13 mouse cellular contexts compared by ENCODE assay signal in the genomic region with DNA sequence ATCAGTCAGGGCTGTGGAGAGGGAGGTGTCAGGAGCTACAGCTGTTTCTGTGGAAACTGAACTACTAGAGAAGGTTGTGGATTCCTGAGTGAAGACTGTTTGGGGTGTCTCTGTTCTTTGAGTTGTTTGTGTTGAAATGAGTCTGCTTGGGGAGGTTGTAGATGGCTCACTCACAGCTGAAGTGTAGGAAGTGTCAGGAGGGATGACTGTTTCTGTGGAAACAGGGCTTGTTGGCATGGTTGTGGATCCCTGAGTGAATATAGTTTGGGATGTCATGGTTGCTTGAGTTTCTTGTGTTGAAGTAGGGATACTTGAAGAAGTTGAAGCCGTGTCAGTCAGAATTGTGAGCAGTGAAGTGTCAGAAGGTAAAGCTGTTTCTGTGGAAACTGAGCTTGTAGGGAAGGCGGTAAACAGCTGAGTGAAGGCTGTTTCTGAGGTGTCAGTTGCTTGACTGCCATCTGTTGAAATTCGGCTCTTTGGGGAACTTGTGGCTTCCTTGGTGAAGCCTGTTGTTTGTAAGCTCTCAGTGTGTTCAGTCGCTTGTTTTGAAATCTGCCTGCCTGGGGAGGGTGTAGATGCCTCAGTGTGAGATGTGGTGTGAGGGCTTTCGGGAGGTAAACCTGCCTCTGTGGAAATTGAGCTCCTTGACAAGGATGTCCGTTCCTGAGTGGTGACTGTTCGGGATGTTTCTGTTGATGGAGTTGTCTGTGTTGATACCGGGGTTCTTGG. TPM values are rescaled to one million over a fixed set of nuclear protein-coding genes. Genes with fewer than 3 reads are reported as not detected.
DNase-seq lines count a peak whose midpoint lies in the region; ATAC-seq lines count a peak whose summit lies in the region.
"Had no signal": no experiment of that assay in that cellular context is flagged by ENCODE, and none has a peak within 500 bp of the region (broad histone marks: within the 10 kb centered on the region; RNA-seq: fewer than 3 reads in every experiment).

No protein-coding gene starts in this region.

- H3K9ac ChIP-seq in forebrain, embryonic 14.5 days (ENCODE audit: low read length) = no peak overlapping the region
- H3K9ac ChIP-seq in forebrain, embryonic 16.5 days (replicated peaks; ENCODE audit: low read depth, low read length) = no peak overlapping the region

- peak; percentile 3 for DNase-seq in forebrain, embryonic 14.5 days (ENCODE audit: low spot score)
- peak; percentile 26 to 35 for DNase-seq in right cerebral cortex, adult 2 months (ENCODE audit: low spot score in 2 of 2)
- no peak for DNase-seq in right cerebral cortex, postnatal 14 days
- peak; percentile 9 for DNase-seq in naive thymus-derived CD4-positive, alpha-beta T cell, adult 2 months (ENCODE audit: low read depth)
- no peak for DNase-seq in embryo, embryonic 10 days (ENCODE audit: low spot score)
- DNase-seq in c-Kit-positive CD71-positive TER-119-positive erythroid progenitor cells, embryonic 14.5 days (ENCODE audit: low spot score) = no peak
- no peak for DNase-seq in hindbrain, embryonic 10.5 days (ENCODE audit: low spot score)
- DNase-seq: adrenal gland, adult 2 months had no signal

- H3K4me3 ChIP-seq in forebrain, embryonic 14.5 days (ENCODE audit: low read depth, low read length) = no peak overlapping the region
- no peak overlapping the region for H3K4me3 ChIP-seq in forebrain, embryonic 16.5 days (replicated peaks; ENCODE audit: low read length)
- no peak overlapping the region for H3K4me3 ChIP-seq in hindbrain, embryonic 10.5 days
- H3K4me3 ChIP-seq: forebrain, embryonic 10.5 days had no signal

- H3K4me1 ChIP-seq in forebrain, embryonic 14.5 days (ENCODE audit: control insufficient read depth, insufficient read depth, low read length) = no peaks in the 10 kb centered on the region
- no peaks in the 10 kb centered on the region for H3K4me1 ChIP-seq in forebrain, embryonic 16.5 days (replicated peaks; ENCODE audit: control insufficient read depth, insufficient read depth, low read length)
- no peaks in the 10 kb centered on the region for H3K4me1 ChIP-seq in hindbrain, embryonic 10.5 days (replicated peaks)
- H3K4me1 ChIP-seq: forebrain, embryonic 10.5 days had no signal

- H3K36me3 ChIP-seq in forebrain, embryonic 14.5 days (ENCODE audit: control insufficient read depth, insufficient read depth, low read length) = no peaks in the 10 kb centered on the region
- no peaks in the 10 kb centered on the region for H3K36me3 ChIP-seq in forebrain, embryonic 16.5 days (ENCODE audit: control insufficient read depth, insufficient read depth)
- H3K36me3 ChIP-seq in hindbrain, embryonic 10.5 days = no peaks in the 10 kb centered on the region
- H3K36me3 ChIP-seq: forebrain, embryonic 10.5 days had no signal

- ATAC-seq in forebrain, embryonic 14.5 days = no peak
- ATAC-seq in forebrain, embryonic 16.5 days = no peak
- ATAC-seq: midbrain, embryonic 16.5 days had no signal

- H3K27ac ChIP-seq in forebrain, embryonic 14.5 days (ENCODE audit: low read depth, low read length) = no peak overlapping the region
- no peak overlapping the region for H3K27ac ChIP-seq in forebrain, embryonic 16.5 days (ENCODE audit: low read length)
- H3K27ac ChIP-seq in hindbrain, embryonic 10.5 days = no peak overlapping the region
- H3K27ac ChIP-seq: forebrain, embryonic 10.5 days had no signal

- no peaks in the 10 kb centered on the region for H3K27me3 ChIP-seq in forebrain, embryonic 14.5 days (replicated peaks; ENCODE audit: control insufficient read depth, insufficient read depth, low read length)
- no peaks in the 10 kb centered on the region for H3K27me3 ChIP-seq in forebrain, embryonic 16.5 days (replicated peaks; ENCODE audit: control insufficient read depth, insufficient read depth, low read length)
- no peaks in the 10 kb centered on the region for H3K27me3 ChIP-seq in hindbrain, embryonic 10.5 days (ENCODE audit: insufficient read depth, poor library complexity, severe bottlenecking)

- H3K4me2 ChIP-seq in forebrain, embryonic 14.5 days (ENCODE audit: low read length) = no peak overlapping the region
- no peak overlapping the region for H3K4me2 ChIP-seq in forebrain, embryonic 16.5 days (ENCODE audit: low read length)
- H3K4me2 ChIP-seq: heart, embryonic 11.5 days had no signal

- H3K9me3 ChIP-seq in forebrain, embryonic 14.5 days (replicated peaks; ENCODE audit: control insufficient read depth, low read length) = no peaks in the 10 kb centered on the region
- no peaks in the 10 kb centered on the region for H3K9me3 ChIP-seq in forebrain, embryonic 16.5 days (ENCODE audit: control insufficient read depth, low read length)
- H3K9me3 ChIP-seq in hindbrain, embryonic 10.5 days = no peaks in the 10 kb centered on the region
- H3K9me3 ChIP-seq: forebrain, embryonic 10.5 days had no signal

- WGBS in forebrain, embryonic 14.5 days = 86% methylated on average over 8 of the region's 8 CpGs
- WGBS in forebrain, embryonic 16.5 days = 80% methylated on average over 8 of the region's 8 CpGs
- WGBS in hindbrain, embryonic 10.5 days = 79% methylated on average over 8 of the region's 8 CpGs

RNA-seq across cellular contexts. Expression of a gene that starts 30.7 kb away (rescaled TPM):
- not detected in 2 replicates for polyA plus RNA-seq in forebrain, embryonic 14.5 days (2014; fragmentation: Nextera tagmentation; extraction: Ambion mirVana)
- polyA plus RNA-seq in forebrain, embryonic 16.5 days (2015; fragmentation: Nextera tagmentation; extraction: Ambion mirVana) = not detected in 2 replicates
- not detected in 2 replicates for polyA plus RNA-seq in hindbrain, embryonic 10.5 days (2016; fragmentation: Nextera tagmentation; extraction: Ambion mirVana)
- polyA plus RNA-seq: adrenal gland, adult 2 months; forebrain, embryonic 10.5 days; heart, embryonic 11.5 days; midbrain, embryonic 16.5 days; urinary bladder, adult 2 months had no signal

RNA-seq across cellular contexts. Expression of a gene that starts 32.4 kb away (rescaled TPM):
- 0.11 TPM in 1 of 2 replicates, not detected in the other for polyA plus RNA-seq in forebrain, embryonic 14.5 days (2014; fragmentation: Nextera tagmentation; extraction: Ambion mirVana)
- 0.17 TPM in 1 of 2 replicates, not detected in the other for polyA plus RNA-seq in forebrain, embryonic 16.5 days (2015; fragmentation: Nextera tagmentation; extraction: Ambion mirVana)
- 0.13 TPM in 1 of 2 replicates, not detected in the other for polyA plus RNA-seq in hindbrain, embryonic 10.5 days (2016; fragmentation: Nextera tagmentation; extraction: Ambion mirVana)
- polyA plus RNA-seq: forebrain, embryonic 10.5 days had no signal

Comparison
In these comparisons a context has a peak if more than half of its experiments do, and no peak if none do; other contexts are left out.
1. DNase-seq: peak in forebrain, embryonic 14.5 days (single experiment), right cerebral cortex, adult 2 months (2 of 2) and naive thymus-derived CD4-positive, alpha-beta T cell, adult 2 months (single experiment); none in right cerebral cortex, postnatal 14 days (single experiment), embryo, embryonic 10 days (single experiment), c-Kit-positive CD71-positive TER-119-positive erythroid progenitor cells, embryonic 14.5 days (single experiment) and hindbrain, embryonic 10.5 days (single experiment).